Mouse (Mus musculus): Measurements from ENCODE around the gene Ccl11. TPM values are rescaled to one million over a fixed set of nuclear protein-coding genes. Genes with fewer than 3 reads are reported as not detected.
A peak's percentile ranks its signal among the peaks of the same experiment; 100 is the strongest.

Gene Ccl11
- total RNA-seq, 2 experiments from 2014 or later, result 13.2 to 21.0 TPM

DNA sequence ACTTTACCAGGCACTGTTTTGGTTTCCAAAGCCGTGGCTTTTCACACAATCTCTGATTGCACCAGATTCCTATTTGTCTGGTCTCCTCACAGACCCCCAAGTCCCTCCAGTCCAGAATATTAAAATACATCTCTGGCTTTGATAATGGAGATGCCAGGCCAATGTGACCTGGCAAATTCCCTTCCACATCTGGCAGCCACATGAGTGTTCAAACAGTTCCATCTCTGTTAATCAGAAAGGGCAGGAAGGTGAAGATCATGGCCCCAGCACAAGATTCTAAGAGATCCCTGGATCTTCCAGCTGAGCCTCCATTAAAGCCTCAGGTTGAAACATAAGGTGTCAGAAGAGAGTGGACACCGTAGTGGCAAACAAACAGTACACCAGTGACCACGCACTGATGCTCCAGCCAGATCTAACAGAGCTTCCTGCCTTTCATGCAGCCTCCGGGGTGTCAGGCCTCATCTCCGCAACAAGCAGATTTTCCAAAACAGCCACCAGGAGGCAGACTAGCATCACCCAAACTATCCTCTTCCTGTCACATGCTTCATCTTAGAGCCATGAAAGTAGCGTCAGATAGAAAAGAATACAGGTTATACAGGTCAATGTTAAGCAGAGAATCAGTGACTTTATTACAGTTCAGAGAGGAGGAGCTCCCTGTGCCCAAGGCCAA is 9.7 kb upstream of the Ccl11 start:
- DNase-seq (ENCODE audit: low spot score), result peak; percentile 63

DNA sequence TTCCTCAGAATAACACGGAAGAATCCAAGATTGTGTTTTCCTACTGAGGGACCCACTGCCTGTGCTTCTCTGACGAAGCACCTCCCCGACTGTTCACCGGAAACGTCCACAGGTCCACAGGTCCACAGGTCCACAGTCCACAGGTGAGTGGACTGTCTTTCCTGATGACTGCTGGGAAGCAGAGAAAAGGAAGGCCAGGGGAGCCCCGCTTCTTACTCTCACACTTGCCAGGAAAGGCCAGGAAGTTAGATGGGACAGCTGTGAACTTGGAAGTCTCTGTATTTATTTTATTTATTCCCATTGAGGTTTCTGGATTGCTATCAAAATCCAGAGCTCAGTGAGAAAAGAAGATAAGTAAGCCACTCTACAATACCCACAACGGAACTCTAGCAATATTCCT is 3.8 kb upstream of the Ccl11 start:
- DNase-seq (ENCODE audit: low spot score), result no peak

DNA sequence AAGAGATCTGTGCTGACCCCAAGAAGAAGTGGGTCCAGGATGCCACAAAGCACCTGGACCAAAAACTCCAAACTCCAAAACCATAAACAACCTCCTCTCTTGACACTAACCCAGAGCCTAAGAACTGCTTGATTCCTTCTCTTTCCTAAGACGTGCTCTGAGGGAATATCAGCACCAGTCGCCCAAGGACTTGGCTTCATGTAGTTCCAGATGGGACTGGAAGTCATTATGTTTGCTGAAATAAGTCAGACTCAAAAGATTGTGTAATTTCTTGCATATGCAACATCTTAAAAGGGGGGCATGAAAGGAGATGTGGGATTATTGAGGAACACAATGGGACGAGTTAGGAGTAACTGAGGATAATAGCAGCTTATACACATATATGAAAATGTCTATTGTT is 4.6 kb downstream of the Ccl11 start:
- DNase-seq (ENCODE audit: low spot score), result peak; percentile 51

DNA sequence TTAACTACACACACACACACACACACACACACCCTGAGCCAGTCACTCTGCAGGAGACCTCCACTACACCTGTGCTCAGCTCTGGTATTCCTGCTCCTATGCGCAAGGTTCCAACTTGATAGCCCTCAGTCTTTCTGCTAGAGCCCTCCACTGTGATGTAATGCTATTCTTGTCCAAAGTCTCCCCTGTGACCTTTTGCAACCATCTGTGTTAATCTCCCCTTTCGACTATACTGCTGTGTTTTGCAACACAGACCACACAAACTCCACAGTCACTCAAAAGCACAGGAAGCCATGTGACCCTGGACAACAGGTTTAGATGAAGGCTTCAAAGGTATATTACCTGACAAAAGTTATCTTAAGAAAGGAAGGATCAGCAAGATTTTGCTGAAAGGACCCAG is 5.8 kb downstream of the Ccl11 start:
- peak; percentile 23 for DNase-seq (ENCODE audit: low spot score)

DNA sequence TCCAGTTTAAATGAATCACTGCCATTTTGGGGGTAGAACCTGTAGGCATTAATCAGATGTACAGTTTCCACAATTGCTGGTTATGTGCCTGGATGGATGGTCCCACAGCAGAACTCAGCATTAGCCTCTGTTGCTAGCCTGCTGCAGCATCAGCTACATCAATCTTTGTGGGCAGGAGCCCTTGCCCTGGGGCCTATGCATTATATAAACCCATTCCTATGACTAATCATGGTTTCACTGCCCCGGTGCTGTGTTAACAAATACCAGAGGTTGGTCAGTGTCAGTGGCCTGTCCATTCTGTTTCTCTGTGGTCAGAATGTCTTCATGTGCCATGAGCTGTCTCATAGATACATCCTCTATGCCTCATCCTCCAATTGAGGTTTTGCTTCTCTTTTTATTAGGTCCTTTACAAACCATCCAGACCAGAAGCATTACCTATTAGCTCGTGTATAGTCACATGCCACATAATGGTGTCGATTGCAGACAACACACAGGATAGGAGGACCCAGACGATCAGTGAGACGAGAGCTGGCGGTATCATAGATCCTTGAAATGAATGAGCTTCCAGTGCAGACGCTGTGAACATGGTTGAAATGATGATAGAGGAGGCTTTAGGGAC is 9.4 kb downstream of the Ccl11 start:
- no peak for DNase-seq (ENCODE audit: low spot score)

DNA sequence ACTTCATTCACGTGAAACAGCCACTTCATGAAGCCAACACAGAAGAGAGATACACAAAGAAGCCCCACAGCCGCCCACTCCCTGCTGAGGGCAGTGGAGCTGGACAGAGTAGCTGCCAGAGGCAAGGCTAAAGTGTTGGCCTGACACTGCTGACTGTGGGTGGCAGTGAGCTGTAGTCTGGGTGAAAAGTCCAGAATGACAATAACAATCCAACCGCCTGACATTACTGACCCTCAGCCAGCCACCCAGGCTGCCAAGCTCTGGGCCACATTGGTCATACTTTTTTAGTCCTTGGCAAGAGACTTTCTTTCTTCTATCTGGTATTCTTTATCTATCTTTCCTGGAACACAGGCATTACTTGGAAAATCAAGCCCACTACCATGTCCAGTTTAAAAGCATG is 13.5 kb downstream of the Ccl11 start:
- no peak for DNase-seq (ENCODE audit: low spot score)

DNA sequence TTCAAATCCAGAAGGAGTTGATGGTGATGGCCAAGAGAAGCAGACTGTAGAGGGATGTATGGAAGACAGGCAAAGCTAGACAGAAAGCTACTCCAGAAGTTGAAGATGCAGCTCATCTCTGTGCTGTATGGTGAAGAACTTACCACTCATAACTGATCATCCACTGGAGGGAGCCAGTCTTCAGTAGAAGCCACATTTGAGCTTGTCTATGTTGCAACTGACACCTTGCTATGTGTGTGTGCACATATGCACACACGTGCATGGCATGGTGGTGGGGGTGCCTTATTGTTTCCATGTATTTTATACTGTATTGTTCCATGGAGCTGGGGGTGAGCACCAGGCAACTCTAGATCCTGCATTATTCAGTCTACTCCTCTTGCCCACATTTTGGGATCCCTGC is 14.8 kb downstream of the Ccl11 start:
- DNase-seq (ENCODE audit: low spot score), result no peak

DNA sequence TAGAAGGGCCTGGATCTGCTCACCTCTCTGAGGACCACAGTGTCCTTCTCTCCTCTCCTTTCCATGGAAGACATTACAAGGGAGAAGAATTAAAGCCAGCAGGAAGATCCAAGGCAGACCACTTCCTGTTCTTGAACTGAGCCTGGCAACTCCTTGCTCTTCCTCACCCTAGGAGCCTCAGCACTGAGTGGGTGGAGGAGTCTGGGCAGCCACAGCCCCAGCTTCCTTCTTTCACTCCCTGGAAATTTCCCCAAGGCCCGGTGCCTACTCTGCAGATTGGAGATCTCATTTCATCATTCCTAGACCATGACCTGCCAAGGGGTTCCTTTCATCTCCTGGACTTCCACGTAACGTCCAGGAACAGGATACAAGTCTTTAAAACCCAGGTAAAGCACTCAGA is 15.4 kb downstream of the Ccl11 start:
- DNase-seq (ENCODE audit: low spot score), result no peak

DNA sequence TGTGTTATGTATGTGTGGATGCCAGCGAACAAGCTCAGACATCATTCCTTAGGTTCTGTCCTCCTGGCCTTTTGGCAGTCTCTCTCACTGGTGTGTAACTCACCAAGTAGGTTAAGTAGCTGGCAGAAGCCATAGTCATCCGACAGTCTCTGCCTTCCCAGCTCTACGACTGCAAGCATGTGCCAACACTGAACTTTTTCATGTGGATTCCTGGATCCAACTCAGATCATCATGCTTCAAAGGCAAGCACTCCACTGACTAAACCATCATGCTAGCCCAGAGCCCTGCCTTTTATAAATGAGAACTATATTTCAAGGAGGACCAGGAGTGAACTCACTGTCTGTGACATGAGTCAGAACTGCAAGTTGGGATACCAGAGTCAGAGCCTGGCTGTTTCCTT is 16.1 kb downstream of the Ccl11 start:
- no peak for DNase-seq (ENCODE audit: low spot score)

DNA sequence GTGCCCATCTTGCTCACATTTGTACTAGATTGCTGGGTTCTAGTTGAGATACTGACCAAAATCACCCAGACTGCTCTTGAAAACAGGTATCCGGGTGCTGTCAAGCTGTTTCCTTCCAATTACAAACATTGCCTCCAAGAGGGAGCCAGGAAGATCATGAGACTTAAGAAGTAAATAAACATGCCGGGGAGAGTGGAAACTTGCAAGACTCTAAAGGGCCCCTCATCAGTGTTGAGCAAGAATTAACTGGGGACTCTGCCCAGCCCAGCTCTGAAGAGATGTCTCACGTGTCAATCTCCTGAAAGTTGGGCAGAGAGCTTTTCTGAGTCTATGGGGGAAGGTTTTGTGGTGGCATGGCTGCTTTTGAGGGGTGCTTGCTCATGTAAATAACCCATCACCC is 19.4 kb downstream of the Ccl11 start:
- DNase-seq (ENCODE audit: low spot score), result no peak

DNA sequence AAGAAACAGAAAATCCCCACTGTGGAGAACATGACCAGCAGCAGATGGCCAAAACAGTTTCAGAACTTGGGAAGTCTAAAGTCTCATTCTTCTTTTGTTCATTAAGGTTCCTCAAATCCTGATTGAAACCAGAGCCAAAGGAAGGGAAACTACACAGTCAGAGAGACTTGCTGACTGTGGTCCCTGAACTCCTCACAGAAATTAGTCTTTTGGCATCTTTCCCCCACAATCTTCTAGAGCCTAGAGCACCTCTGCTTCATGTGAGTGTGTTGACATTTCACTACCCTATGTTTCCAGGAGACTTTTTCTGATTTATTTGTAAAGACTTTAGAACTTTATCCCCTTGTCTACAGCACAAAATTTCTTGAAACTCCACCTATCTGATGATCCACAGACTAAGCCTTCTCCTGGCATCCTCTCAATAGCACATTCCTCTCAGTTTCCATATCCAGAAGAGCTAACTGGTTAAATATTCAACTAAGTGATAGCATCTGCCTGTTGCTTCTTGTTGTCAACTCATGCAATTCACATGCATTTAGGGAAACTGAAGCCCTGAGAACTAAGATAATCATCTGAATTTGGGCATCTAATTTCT is 20.6 kb downstream of the Ccl11 start:
- no peak for DNase-seq (ENCODE audit: low spot score)

DNA sequence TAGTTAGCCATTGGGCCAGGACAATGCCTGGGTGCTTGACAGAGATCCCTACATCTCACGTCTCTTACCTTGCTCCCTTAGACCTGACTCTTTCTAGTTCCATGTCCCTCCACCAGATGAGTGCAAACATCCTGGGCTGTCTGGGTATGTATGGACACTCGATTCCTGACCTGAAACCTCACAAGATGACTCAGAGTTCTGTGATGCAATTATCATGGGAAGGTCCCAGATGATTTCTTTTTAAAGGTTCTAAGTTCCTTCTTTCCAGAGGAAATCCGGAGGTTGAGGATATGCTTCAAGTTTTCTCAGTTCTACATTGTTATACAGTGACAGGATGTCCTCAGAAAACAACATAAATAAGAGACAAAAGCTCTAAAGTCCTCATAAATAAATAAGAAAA is 23.2 kb downstream of the Ccl11 start:
- DNase-seq (ENCODE audit: low spot score), result no peak

DNA sequence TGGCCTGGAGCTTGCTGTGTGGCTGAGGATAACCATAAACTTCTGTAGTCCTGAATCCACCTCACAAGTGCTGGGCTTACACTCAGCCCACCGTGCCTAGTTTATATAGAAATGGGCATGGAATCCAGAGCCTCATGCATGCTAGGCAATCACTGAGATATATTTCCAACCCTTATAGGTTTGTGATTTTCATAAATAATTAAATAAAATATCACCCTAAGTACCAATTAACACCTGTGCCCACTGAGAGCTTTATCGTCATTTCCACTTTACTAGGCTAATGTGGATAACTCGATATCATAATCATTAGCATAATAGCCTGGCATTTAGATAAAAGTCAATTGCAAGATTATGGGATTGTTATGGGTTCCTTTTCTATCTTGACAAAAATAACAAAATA is 26.7 kb downstream of the Ccl11 start:
- no peak for DNase-seq (ENCODE audit: low spot score)

DNA sequence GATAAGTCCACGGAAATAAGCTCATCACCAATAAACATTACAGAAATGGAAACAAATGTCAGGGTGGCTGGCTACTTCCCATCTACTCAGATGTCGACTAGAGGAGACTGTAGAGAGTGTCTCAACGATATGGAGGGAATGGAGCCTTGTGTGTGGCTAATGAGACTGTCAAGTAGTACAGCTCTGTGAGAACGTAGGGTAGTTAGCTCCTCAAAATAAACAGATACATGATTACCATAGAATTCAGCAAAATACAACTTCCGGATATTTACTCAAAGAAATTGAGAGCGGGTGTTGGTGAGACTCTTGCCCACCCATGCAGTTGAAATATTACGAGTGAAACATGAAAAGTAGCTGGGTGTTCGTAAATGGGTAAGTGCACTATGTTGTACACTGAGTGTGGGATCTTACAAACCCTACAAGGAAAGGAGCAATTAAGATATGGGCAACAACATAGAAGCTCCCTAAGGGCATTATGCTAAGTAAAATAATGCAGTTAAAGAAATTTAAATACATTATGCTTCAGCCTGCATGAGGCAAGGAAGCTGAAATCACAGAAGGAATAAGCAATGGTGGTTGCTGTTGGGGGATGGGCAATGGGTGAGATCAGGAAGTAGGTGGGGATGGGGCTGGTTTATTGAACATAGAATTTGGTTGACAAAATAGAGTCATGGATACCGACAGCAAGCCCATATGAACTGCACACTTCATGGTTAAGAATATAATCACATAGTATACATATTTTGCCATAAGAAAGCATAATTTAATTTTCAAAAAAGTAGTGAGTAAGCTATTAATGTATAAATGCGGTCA is 42.1 kb downstream of the Ccl11 start:
- no peak for DNase-seq (ENCODE audit: low spot score)

DNA sequence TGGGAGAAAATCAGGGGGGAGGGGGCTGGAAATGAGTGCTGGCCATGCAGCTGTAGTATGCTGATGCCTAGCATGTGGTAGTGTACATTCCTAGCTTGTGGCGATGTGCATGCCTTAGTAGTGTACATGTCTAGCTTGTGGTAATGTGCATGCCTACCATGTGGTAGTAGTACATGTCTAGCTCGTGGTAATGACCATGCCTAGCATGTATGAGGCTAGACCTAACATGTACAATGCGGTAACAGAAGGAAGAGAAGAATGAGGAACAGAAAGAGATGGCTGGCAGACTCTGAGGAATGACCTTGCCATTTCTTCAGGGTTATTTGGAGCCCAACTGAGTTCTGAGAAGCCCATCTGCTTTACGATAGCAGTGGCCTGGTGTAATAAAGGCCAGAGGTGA is 43.5 kb downstream of the Ccl11 start:
- DNase-seq (ENCODE audit: low spot score), result no peak

DNA sequence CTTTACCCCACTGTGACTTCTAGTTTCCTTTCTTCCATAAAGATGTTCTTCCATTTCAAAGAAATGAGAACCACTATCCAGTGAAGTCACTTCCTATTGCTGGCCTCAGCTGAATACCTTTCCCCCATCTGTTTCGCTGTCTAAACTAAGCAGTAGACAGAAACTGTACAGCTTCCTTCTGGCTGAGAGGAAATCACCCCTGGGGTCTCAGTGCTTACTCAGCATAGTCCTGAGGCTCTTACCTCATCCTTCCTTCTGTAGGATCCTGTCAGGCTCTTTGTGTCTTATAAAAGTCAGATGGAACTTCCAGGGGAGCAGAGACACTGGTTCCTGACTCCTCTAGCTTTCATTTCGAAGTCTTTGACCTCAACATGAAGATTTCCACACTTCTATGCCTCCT is 43.9 kb downstream of the Ccl11 start, which contains the start of gene Ccl12:
Gene Ccl12 (plus strand): TSS at position 317 of the 400 bp plus-strand sequence.
- DNase-seq (ENCODE audit: low spot score), result no peak

DNA sequence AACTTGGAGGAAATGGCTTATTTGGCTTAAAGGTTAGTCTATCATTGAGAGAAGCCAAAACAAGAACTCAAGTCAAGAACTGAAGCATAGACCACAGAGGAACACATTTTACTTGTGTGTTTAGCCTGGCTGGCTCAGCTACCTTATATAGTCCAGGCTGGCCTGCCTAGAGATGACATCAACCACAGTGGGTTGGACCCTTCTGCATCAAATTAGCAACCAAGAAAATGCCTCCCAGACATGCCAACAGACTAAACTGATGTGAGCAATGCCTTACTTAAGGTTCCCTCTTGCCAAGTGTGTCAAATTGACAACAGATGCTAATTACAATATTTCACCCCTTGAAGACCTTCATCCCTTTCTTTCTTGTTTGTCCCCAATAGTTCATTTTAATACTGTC is 52.0 kb downstream of the Ccl11 start:
- no peak for DNase-seq (ENCODE audit: low spot score)

DNA sequence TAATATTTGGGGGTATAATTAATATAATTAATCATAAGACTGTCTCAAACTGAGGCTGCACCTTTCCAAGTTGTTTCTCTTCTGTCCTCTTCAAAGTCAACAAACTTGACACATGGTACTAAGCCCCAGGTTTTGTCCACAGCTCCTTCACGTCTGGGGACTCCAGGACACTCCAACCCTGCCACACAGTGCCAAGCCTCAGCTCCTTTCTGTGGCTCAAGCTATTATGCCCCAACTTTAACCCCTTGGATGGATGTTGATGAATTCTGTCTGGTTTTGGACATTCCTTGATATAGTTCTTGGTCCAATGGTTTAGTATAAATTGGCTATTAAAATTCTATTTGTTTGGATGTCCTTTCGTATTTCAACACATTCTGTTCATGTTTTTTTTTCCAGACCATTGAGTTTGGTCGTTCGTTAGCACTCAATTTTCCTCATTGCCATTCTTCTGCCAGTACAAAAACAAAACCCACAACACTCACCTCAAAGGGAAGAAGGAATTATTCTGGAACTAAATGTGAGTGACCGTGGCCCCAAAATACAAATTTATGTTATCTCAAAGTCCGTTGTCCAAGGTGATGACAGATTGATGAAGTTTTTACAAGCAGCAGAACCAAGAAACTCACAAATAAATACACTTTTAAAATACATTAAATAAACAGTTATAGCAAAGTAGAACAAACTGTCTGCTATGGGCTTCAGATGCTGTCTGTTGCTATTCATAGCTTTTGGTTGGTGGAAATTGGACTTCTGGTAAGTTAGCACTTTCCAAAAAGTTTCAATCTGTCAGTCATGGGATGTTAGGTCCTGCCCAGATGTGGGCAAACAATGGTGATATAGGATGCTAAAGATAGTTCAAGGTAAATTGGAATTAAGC is 53.0 kb downstream of the Ccl11 start:
- no peak for DNase-seq (ENCODE audit: low spot score)

Measured in gastrocnemius, adult 18-20 months (tissue).